Mouse (Mus musculus) forebrain, embryonic 16.5 days (tissue): ENCODE data around the gene Spats1. TPM values are rescaled to one million over a fixed set of nuclear protein-coding genes. Genes with fewer than 3 reads are reported as not detected.

Experiments
- ATAC-seq: fragments of 200-750 bp; cut with Nextera tagmentation; 2 replicates; pipeline ENCODE4 v1.8.0; 2017; ENCODE audit warnings: mild to moderate bottlenecking, moderate library complexity
- H3K27ac ChIP-seq: fragments of 300-500 bp; sonication (generic); 2 replicates; pipeline ENCODE4 v1.5.1; 2014; ENCODE audit warnings: low read length, control low read depth
- H3K27me3 ChIP-seq: fragments of 300-500 bp; sonication (generic); replicated peaks from 2 replicates; pipeline ENCODE4 v1.6.1; 2014; ENCODE audit warnings: low read length; ENCODE audit not compliant: control insufficient read depth, insufficient read depth
- H3K36me3 ChIP-seq: fragments of 300-500 bp; sonication (generic); 2 replicates; pipeline ENCODE4 v1.6.1; 2014; ENCODE audit not compliant: control insufficient read depth, insufficient read depth
- H3K4me1 ChIP-seq: fragments of 300-500 bp; sonication (generic); replicated peaks from 2 replicates; pipeline ENCODE4 v1.6.1; 2014; ENCODE audit warnings: low read length; ENCODE audit not compliant: control insufficient read depth, insufficient read depth
- H3K4me2 ChIP-seq: fragments of 300-500 bp; sonication (generic); 2 replicates; pipeline ENCODE4 v1.6.1; 2014; ENCODE audit warnings: mild to moderate bottlenecking, low read length, control low read depth
- H3K4me3 ChIP-seq: fragments of 300-500 bp; sonication (generic); replicated peaks from 2 replicates; pipeline ENCODE4 v1.5.1; 2014; ENCODE audit warnings: mild to moderate bottlenecking, low read length, control low read depth
- H3K9ac ChIP-seq: fragments of 300-500 bp; sonication (generic); replicated peaks from 2 replicates; pipeline ENCODE4 v1.6.1; 2014; ENCODE audit warnings: low read depth, low read length, control low read depth
- H3K9me3 ChIP-seq: fragments of 300-500 bp; sonication (generic); 2 replicates; pipeline ENCODE4 v1.6.1; 2016; ENCODE audit warnings: low read length; ENCODE audit not compliant: control insufficient read depth
- WGBS: fragments of 180-500 bp; shearing (Covaris S2); extraction: QIAGEN DNeasy Blood & Tissue Kit; methylation state at CpG from one replicate; pipeline ENCODE4 v1.1.7; 2014; 5-methylcytosine and 5-hydroxymethylcytosine counted together
- polyA plus RNA-seq: library from polyadenylated mRNA; unstranded; fragments of >200 nt; fragmentation: Nextera tagmentation; extraction: Ambion mirVana; gene quantifications from 2 replicates; pipeline ENCODE4 v1.2.1, GENCODE M21; 2015

The Spats1 gene
- polyA plus RNA-seq, 1 experiment from 2014 or later: 1.1 TPM

- Histone ChIP-seq H3K27ac (no peak overlapping the region; the same call in 1 of the 2 replicates), H3K4me2 (peak overlapping the region; percentile 77), H3K9ac (peak overlapping the region; percentile 52), H3K4me3 (peak overlapping the region; percentile 45), H3K27me3 (no peaks in the 10 kb centered on the region), H3K36me3 (no peaks in the 10 kb centered on the region), H3K9me3 (no peaks in the 10 kb centered on the region), H3K4me1 (peaks cover 12% of the 10 kb centered on the region)
- peak; percentile 17 for ATAC-seq
- 60% methylated on average over 8 of the region's 8 CpGs for WGBS
Observed at GRCm38 (mm10) chr17:45474146-45474545, 1.1 kb downstream of the Spats1 start.

- no peak for ATAC-seq
- Histone ChIP-seq H3K27ac (no peak overlapping the region), H3K4me2 (no peak overlapping the region), H3K9ac (no peak overlapping the region), H3K4me3 (no peak overlapping the region), H3K36me3 (no peaks in the 10 kb centered on the region), H3K4me1 (peaks cover 12% of the 10 kb centered on the region), H3K9me3 (no peaks in the 10 kb centered on the region), H3K27me3 (no peaks in the 10 kb centered on the region)
- WGBS: 80% methylated on average over 6 of the region's 6 CpGs
Observed at GRCm38 (mm10) chr17:45473667-45474066, 1.5 kb downstream of the Spats1 start.

GRCm38 (mm10) chr17:45470726-45471125 lies 4.5 kb downstream of the Spats1 start:
- Histone ChIP-seq H3K36me3 (no peaks in the 10 kb centered on the region), H3K4me1 (peaks cover 10% of the 10 kb centered on the region), H3K4me2 (no peak overlapping the region), H3K27me3 (no peaks in the 10 kb centered on the region), H3K9me3 (peaks cover 2% of the 10 kb centered on the region; the same call in 1 of the 2 replicates), H3K27ac (no peak overlapping the region), H3K4me3 (no peak overlapping the region), H3K9ac (no peak overlapping the region)
- ATAC-seq: no peak
- 92% methylated on average over 7 of the region's 7 CpGs for WGBS

GRCm38 (mm10) chr17:45468302-45468701 lies 6.9 kb downstream of the Spats1 start:
- ATAC-seq: no peak
- H3K4me2 ChIP-seq: no peak overlapping the region
- whole genome bisulfite sequencing: 81% methylated on average over 5 of the region's 5 CpGs

GRCm38 (mm10) chr17:45466701-45467100 lies 8.5 kb downstream of the Spats1 start:
- no peaks in the 10 kb centered on the region for H3K36me3 ChIP-seq
- H3K9me3 ChIP-seq: peaks cover 2% of the 10 kb centered on the region; the same call in 1 of the 2 replicates

More at GRCm38 (mm10) chr17:45468302-45468701, 6.9 kb downstream of the Spats1 start:
- Histone ChIP-seq H3K27me3 (no peaks in the 10 kb centered on the region), H3K4me3 (no peak overlapping the region), H3K27ac (no peak overlapping the region), H3K9ac (no peak overlapping the region), H3K36me3 (no peaks in the 10 kb centered on the region), H3K4me1 (no peaks in the 10 kb centered on the region), H3K9me3 (peaks cover 2% of the 10 kb centered on the region; the same call in 1 of the 2 replicates)

GRCm38 (mm10) chr17:45464255-45464654 lies 11.0 kb downstream of the Spats1 start:
- no peaks in the 10 kb centered on the region for H3K4me1 ChIP-seq
- no peaks in the 10 kb centered on the region for H3K27me3 ChIP-seq
- H3K9me3 ChIP-seq: peaks cover 2% of the 10 kb centered on the region; the same call in 1 of the 2 replicates
- H3K36me3 ChIP-seq: no peaks in the 10 kb centered on the region
- no peak for ATAC-seq
- no peak overlapping the region for H3K27ac ChIP-seq
- no peak overlapping the region for H3K4me2 ChIP-seq
- no peak overlapping the region for H3K4me3 ChIP-seq
- no peak overlapping the region for H3K9ac ChIP-seq
- WGBS: 88% methylated on average over 9 of the region's 9 CpGs

More at GRCm38 (mm10) chr17:45466701-45467100, 8.5 kb downstream of the Spats1 start:
- Histone ChIP-seq H3K9ac (no peak overlapping the region), H3K27ac (no peak overlapping the region), H3K4me2 (no peak overlapping the region), H3K27me3 (no peaks in the 10 kb centered on the region), H3K4me1 (no peaks in the 10 kb centered on the region), H3K4me3 (no peak overlapping the region)
- 66% methylated on average over 2 of the region's 2 CpGs for WGBS
- no peak for ATAC-seq

- H3K4me1 ChIP-seq: no peaks in the 10 kb centered on the region
- H3K27me3 ChIP-seq: no peaks in the 10 kb centered on the region
- H3K9me3 ChIP-seq: peaks cover 2% of the 10 kb centered on the region; the same call in 1 of the 2 replicates
- ATAC-seq: no peak
- H3K4me2 ChIP-seq: no peak overlapping the region
- no peak overlapping the region for H3K9ac ChIP-seq
- H3K36me3 ChIP-seq: no peaks in the 10 kb centered on the region
- no peak overlapping the region for H3K27ac ChIP-seq
- WGBS: 89% methylated on average over 4 of the region's 4 CpGs
- H3K4me3 ChIP-seq: no peak overlapping the region
Observed at GRCm38 (mm10) chr17:45462506-45462905, 12.7 kb downstream of the Spats1 start.

- ATAC-seq: no peak
- Histone ChIP-seq H3K4me2 (no peak overlapping the region), H3K4me3 (no peak overlapping the region), H3K9me3 (no peaks in the 10 kb centered on the region), H3K9ac (no peak overlapping the region), H3K36me3 (no peaks in the 10 kb centered on the region), H3K27me3 (no peaks in the 10 kb centered on the region), H3K27ac (no peak overlapping the region), H3K4me1 (peaks cover 13% of the 10 kb centered on the region)
- 92% methylated on average over 8 of the region's 8 CpGs for WGBS
Observed at GRCm38 (mm10) chr17:45459062-45459461, 16.2 kb downstream of the Spats1 start.

GRCm38 (mm10) chr17:45458516-45458915 lies 16.7 kb downstream of the Spats1 start:
- Histone ChIP-seq H3K9ac (no peak overlapping the region), H3K4me3 (no peak overlapping the region), H3K9me3 (no peaks in the 10 kb centered on the region), H3K4me1 (peaks cover 13% of the 10 kb centered on the region), H3K4me2 (no peak overlapping the region), H3K27ac (no peak overlapping the region), H3K36me3 (no peaks in the 10 kb centered on the region), H3K27me3 (no peaks in the 10 kb centered on the region)
- ATAC-seq: no peak
- WGBS: 85% methylated on average over 4 of the region's 4 CpGs

GRCm38 (mm10) chr17:45457487-45457886 lies 17.7 kb downstream of the Spats1 start:
- Histone ChIP-seq H3K36me3 (no peaks in the 10 kb centered on the region), H3K27me3 (no peaks in the 10 kb centered on the region), H3K4me3 (no peak overlapping the region), H3K9ac (no peak overlapping the region), H3K27ac (no peak overlapping the region), H3K9me3 (no peaks in the 10 kb centered on the region), H3K4me1 (peaks cover 13% of the 10 kb centered on the region), H3K4me2 (no peak overlapping the region)
- 92% methylated on average over 5 of the region's 5 CpGs for WGBS
- no peak for ATAC-seq
